Comparison of ENCODE assay signal across 28 mouse cellular contexts in genomic region chr3:41548238-41548637, GRCm38 (mm10).
"Had no signal": no experiment of that assay in that cellular context is flagged by ENCODE, and none has a peak within 500 bp of the region (broad histone marks: within the 10 kb centered on the region; RNA-seq: fewer than 3 reads in every experiment).

No protein-coding gene starts in this region.

- H3K9me3 ChIP-seq: embryonic facial prominence, embryonic 10.5 days; embryonic facial prominence, embryonic 12.5 days; embryonic facial prominence, embryonic 13.5 days; embryonic facial prominence, embryonic 15.5 days; forebrain, embryonic 10.5 days; forebrain, embryonic 12.5 days; forebrain, embryonic 13.5 days; forebrain, embryonic 15.5 days had no signal

- H3K4me2 ChIP-seq: embryonic facial prominence, embryonic 12.5 days; embryonic facial prominence, embryonic 13.5 days; embryonic facial prominence, embryonic 15.5 days; forebrain, embryonic 12.5 days; forebrain, embryonic 13.5 days; forebrain, embryonic 15.5 days had no signal

- H3K4me1 ChIP-seq: embryonic facial prominence, embryonic 10.5 days; forebrain, embryonic 10.5 days; forebrain, embryonic 13.5 days had no signal

- H3K27ac ChIP-seq: embryonic facial prominence, embryonic 10.5 days; embryonic facial prominence, embryonic 12.5 days; embryonic facial prominence, embryonic 13.5 days; embryonic facial prominence, embryonic 15.5 days; forebrain, embryonic 10.5 days; forebrain, embryonic 12.5 days; forebrain, embryonic 13.5 days; forebrain, embryonic 15.5 days; gastrocnemius, adult 2 months; heart, adult 2 months had no signal

- H3K27me3 ChIP-seq: embryonic facial prominence, embryonic 12.5 days; embryonic facial prominence, embryonic 13.5 days; embryonic facial prominence, embryonic 15.5 days; forebrain, embryonic 12.5 days; forebrain, embryonic 13.5 days; forebrain, embryonic 15.5 days had no signal

- DNase-seq: cerebellum, adult 8-10 months; cerebellum, adult 9-10 months; cerebellum, adult 9-11 months; cerebellum, postnatal 10 days; cerebellum, postnatal 14 days; cerebellum, postnatal 25 days; cerebellum, postnatal 36 days; embryo, embryonic 11 days; forebrain, postnatal 0 days; gastrocnemius, adult 2 months; gastrocnemius, postnatal 10 days; gastrocnemius, postnatal 14 days; gastrocnemius, postnatal 25 days; gastrocnemius, postnatal 36 days; heart, adult 11 months; heart, adult 18-20 months; heart, adult 2 months had no signal

- H3K36me3 ChIP-seq: embryonic facial prominence, embryonic 10.5 days; embryonic facial prominence, embryonic 12.5 days; embryonic facial prominence, embryonic 13.5 days; embryonic facial prominence, embryonic 15.5 days; forebrain, embryonic 10.5 days; forebrain, embryonic 12.5 days; forebrain, embryonic 15.5 days had no signal

- ATAC-seq: forebrain, embryonic 13.5 days; forebrain, embryonic 14.5 days; forebrain, embryonic 15.5 days; forebrain, embryonic 16.5 days; forebrain, postnatal 0 days had no signal

- H3K4me3 ChIP-seq: embryonic facial prominence, embryonic 10.5 days; embryonic facial prominence, embryonic 12.5 days; embryonic facial prominence, embryonic 13.5 days; embryonic facial prominence, embryonic 15.5 days; erythroblast, embryonic 14.5 days; forebrain, embryonic 10.5 days; forebrain, embryonic 12.5 days; forebrain, embryonic 13.5 days; forebrain, embryonic 15.5 days; gastrocnemius, adult 2 months; heart, adult 2 months had no signal

- H3K9ac ChIP-seq: embryonic facial prominence, embryonic 12.5 days; embryonic facial prominence, embryonic 13.5 days; embryonic facial prominence, embryonic 15.5 days; forebrain, embryonic 12.5 days; forebrain, embryonic 13.5 days; forebrain, embryonic 15.5 days; forebrain, postnatal 0 days had no signal
